Mouse (Mus musculus): ENCODE measurements at regions not wholly inside any gene's neighbourhood (a gene's known extent, or its start where the extent isn't known, plus 50 kb on each side); places are given as distances from the start of the nearest gene placed in this dataset.
A peak's percentile ranks its signal among the peaks of the same experiment; 100 is the strongest.

GRCm38 (mm10) chr13:107456394-107456793 lies 434.5 kb upstream of the Kif2a start:
- TF ChIP-seq CTCF (IDR thresholded peaks at IDR 0.05; ENCODE audit: borderline replicate concordance, extremely low read depth, insufficient read depth, insufficient read length) (no peak), POLR2A (IDR thresholded peaks at IDR 0.05; ENCODE audit: borderline replicate concordance, extremely low read depth, insufficient read depth, insufficient read length, poor library complexity, severe bottlenecking) (no peak)
- no peak for DNase-seq (ENCODE audit: low read depth)

DNA sequence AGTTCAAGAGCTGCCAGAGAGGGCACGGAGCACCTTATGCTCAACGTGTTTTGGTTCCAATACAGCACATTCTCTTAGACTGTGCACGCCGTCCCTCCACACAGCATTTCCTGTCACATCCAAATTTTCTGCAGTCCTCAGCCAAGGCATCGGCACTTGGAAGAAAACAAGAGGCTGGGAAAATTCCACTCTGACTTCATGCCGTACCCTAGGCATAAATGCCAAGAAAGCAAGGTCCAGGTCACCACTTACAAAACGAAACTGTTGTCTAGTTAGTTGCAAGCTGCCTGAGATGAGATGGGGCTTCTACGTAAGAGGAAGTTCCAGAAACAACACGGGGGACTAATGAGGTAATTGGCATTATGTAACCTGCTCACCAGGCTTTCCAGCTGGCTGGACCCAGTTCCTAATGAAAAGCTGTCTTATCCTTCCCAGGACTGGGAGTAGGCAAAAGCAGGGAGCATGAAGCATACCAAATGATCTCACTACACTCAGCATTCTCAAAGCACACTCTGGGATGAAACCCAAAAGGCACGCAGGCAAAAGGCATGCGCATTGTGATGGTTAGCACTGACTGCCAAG lies 427.8 kb upstream of the Kif2a start:
- TF ChIP-seq CTCF (IDR thresholded peaks at IDR 0.05; ENCODE audit: borderline replicate concordance, extremely low read depth, insufficient read depth, insufficient read length) (no peak), POLR2A (IDR thresholded peaks at IDR 0.05; ENCODE audit: borderline replicate concordance, extremely low read depth, insufficient read depth, insufficient read length, poor library complexity, severe bottlenecking) (no peak)
- DNase-seq (ENCODE audit: low read depth) = peak; percentile 93

GRCm38 (mm10) chr13:107447813-107448212 lies 425.9 kb upstream of the Kif2a start:
- TF ChIP-seq CTCF (IDR thresholded peaks at IDR 0.05; ENCODE audit: borderline replicate concordance, extremely low read depth, insufficient read depth, insufficient read length) = no peak
- no peak for TF ChIP-seq POLR2A (IDR thresholded peaks at IDR 0.05; ENCODE audit: borderline replicate concordance, extremely low read depth, insufficient read depth, insufficient read length, poor library complexity, severe bottlenecking)
- peak; percentile 40 for DNase-seq (ENCODE audit: low read depth)

DNA sequence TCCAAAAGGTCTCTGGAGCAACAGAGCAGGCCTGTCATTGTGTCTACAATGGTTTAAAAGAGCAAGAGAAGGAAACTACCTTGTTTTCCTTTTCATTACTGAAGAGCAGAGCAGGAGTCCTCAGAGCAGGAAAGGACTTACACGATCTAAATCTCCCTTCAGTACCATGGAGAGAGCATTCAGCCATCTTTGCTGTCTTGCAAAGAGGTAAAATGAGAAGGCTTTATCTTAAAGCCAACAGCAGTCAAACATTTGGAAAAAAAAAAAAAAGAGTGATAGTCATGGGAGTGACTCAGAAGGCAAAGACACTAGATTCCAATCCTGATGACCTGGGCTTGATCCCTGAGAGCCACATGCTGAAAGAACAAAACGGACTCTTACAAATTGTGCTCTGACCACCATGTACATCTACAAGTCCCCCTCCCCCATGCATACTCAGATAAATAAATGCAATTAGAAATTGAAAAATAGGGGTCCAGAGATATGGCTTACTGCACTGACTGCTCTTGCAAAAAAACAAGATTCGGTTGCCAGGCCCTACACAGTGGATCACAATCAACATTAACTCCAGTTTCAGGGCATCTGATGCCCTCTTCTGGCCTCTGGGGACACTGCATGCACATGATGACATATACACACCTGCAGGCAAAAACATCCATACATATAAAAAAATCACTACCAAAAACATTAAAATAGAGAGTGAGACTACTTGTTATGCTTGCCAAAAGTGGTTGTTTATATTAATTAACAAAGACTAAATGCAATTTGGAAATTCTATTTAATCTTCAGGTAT lies 397.6 kb upstream of the Kif2a start:
- TF ChIP-seq CTCF (IDR thresholded peaks at IDR 0.05; ENCODE audit: borderline replicate concordance, extremely low read depth, insufficient read depth, insufficient read length) (no peak), POLR2A (IDR thresholded peaks at IDR 0.05; ENCODE audit: borderline replicate concordance, extremely low read depth, insufficient read depth, insufficient read length, poor library complexity, severe bottlenecking) (no peak)
- DNase-seq (ENCODE audit: low read depth) = no peak

GRCm38 (mm10) chr13:107410267-107410666 lies 388.3 kb upstream of the Kif2a start:
- no peak for TF ChIP-seq POLR2A (IDR thresholded peaks at IDR 0.05; ENCODE audit: borderline replicate concordance, extremely low read depth, insufficient read depth, insufficient read length, poor library complexity, severe bottlenecking)
- no peak for TF ChIP-seq CTCF (IDR thresholded peaks at IDR 0.05; ENCODE audit: borderline replicate concordance, extremely low read depth, insufficient read depth, insufficient read length)
- no peak for DNase-seq (ENCODE audit: low read depth)

DNA sequence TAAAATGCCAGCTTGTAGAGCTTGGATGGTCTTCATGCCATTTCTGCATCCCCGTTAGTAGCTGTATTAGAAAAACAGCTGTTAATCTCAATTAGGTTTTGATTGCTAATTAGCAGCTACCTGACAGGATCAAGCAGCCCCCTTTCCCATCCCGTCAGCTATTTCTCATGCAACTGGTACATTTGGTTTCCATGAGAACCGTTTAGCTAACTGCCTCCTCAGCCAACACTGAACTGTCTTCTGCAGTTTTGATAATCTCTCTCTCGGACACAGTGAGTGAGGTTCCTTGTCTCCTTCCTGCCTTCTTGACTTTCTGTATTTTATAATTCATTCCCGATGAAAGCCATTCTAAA lies 385.7 kb upstream of the Kif2a start:
- DNase-seq (ENCODE audit: low read depth) = no peak

DNA sequence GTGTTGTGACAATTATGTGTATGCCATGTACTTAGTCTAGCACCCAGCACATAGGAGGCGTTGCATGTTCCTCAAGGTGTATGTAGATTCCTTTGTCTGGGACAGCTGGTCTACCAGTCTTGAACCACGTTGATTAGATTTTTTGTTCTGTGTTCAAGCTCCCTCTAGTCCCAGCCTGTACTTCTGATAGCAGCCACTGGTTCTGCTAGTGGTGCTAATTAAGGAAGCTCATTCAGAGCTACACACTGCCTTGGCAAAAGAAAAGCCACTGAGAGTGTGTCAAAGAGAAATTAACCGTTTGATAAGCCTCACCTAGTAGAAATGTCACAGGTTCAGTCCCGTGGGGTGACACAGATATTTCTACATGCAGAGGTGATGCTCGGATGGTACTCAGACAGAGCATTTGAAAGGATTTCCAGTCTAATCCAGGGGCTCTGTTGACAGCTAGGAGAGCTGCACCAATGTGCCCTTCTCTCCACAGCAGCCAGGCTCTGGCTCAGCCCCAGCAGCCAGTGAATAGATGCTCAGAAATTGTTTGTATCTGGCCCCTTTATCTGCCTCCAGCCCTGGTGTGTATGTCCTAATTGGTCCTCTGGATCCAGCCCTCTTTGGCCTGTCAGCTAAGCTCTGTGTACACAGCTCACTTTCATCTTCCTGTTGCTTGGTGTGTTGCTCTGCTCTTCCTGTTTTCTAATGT lies 385.2 kb upstream of the Kif2a start:
- TF ChIP-seq POLR2A (IDR thresholded peaks at IDR 0.05; ENCODE audit: borderline replicate concordance, extremely low read depth, insufficient read depth, insufficient read length, poor library complexity, severe bottlenecking) (no peak), CTCF (IDR thresholded peaks at IDR 0.05; ENCODE audit: borderline replicate concordance, extremely low read depth, insufficient read depth, insufficient read length) (no peak)
- peak; percentile 93 for DNase-seq (ENCODE audit: low read depth)

More for the DNA sequence above, 385.7 kb upstream of the Kif2a start:
- TF ChIP-seq CTCF (IDR thresholded peaks at IDR 0.05; ENCODE audit: borderline replicate concordance, extremely low read depth, insufficient read depth, insufficient read length) = no peak

DNA sequence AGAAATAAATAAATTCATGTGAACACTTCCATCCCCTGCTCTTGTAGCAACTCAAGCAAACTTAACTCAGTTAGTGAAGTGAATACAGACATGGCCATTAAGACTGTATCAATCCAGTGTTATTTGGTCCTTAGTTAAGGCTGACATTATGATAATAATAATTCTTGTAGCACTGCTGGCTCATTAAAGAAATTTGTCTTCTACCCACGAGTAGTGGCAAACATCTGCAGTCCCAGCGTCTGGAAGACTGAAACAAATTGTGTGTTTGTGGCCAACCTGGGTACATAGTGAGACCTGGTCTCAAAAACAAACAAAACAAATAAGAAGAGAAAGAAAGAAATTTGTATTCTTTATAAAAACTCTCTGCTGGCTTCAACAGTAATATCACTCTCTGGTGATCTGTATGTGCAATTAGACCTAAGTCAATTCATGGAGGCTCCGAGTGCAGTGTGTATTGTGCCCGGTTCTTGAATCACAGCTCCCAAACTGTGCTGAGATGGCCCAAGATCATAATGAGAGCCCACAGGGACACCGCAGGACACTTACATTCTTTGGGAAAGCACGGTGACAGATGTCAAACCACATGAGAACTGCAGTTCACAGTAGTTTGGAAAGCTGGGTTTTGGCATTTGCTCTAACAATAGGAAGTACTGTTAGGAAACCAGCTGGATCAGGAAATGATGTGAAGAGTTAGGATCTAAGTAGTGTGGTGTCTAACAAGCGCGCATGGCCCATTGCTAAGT lies 376.9 kb upstream of the Kif2a start:
- DNase-seq (ENCODE audit: low read depth) = peak; percentile 46
- TF ChIP-seq POLR2A (IDR thresholded peaks at IDR 0.05; ENCODE audit: borderline replicate concordance, extremely low read depth, insufficient read depth, insufficient read length, poor library complexity, severe bottlenecking) (no peak), CTCF (IDR thresholded peaks at IDR 0.05; ENCODE audit: borderline replicate concordance, extremely low read depth, insufficient read depth, insufficient read length) (no peak)

DNA sequence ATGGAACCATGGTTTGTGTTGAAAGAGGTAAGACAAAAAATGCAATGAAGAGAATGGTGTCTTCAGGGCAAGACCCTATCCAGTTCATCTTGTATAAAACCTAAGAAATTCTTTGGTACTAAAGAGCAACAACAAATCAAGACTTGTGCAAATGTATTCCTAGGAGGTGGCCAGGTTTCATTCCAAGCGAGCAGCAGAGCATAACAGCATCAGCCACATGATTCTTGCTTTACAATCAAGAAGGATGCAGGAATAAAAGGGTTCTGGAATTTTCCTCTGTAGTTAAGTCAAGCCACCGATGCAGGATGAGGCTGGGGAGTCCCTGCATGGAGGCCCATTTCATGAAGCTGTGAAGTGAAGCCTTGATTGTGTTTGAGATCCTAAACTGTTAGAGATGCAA lies 374.1 kb upstream of the Kif2a start:
- TF ChIP-seq CTCF (IDR thresholded peaks at IDR 0.05; ENCODE audit: borderline replicate concordance, extremely low read depth, insufficient read depth, insufficient read length) = no peak
- TF ChIP-seq POLR2A (IDR thresholded peaks at IDR 0.05; ENCODE audit: borderline replicate concordance, extremely low read depth, insufficient read depth, insufficient read length, poor library complexity, severe bottlenecking) = no peak
- no peak for DNase-seq (ENCODE audit: low read depth)

DNA sequence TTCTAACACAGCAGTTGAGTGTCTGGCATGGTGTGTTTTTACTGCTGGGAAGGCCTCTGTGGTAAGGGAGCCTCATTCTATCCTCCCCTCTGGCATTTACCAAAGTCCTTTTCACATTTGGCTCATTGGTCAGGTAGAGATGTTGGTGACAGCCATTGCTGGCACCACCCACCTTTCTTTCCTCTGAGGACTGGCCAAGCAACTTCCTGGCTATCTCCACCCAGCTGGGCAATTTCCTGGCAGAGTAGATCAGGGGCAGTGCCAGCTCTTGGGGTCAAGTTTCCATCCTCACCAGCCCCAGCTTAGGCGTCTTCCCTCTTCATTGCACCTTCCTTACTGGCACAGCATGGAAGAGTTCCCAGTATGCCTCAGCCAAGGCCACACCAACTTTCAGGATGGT lies 372.5 kb upstream of the Kif2a start:
- no peak for DNase-seq (ENCODE audit: low read depth)
- TF ChIP-seq CTCF (IDR thresholded peaks at IDR 0.05; ENCODE audit: borderline replicate concordance, extremely low read depth, insufficient read depth, insufficient read length) (no peak), POLR2A (IDR thresholded peaks at IDR 0.05; ENCODE audit: borderline replicate concordance, extremely low read depth, insufficient read depth, insufficient read length, poor library complexity, severe bottlenecking) (no peak)

GRCm38 (mm10) chr13:107389535-107390150 lies 367.7 kb upstream of the Kif2a start:
- no peak for DNase-seq (ENCODE audit: low read depth)
- TF ChIP-seq POLR2A (IDR thresholded peaks at IDR 0.05; ENCODE audit: borderline replicate concordance, extremely low read depth, insufficient read depth, insufficient read length, poor library complexity, severe bottlenecking) = no peak
- no peak for TF ChIP-seq CTCF (IDR thresholded peaks at IDR 0.05; ENCODE audit: borderline replicate concordance, extremely low read depth, insufficient read depth, insufficient read length)

Measured in brain, embryonic 14.5 days (tissue).